Mouse (Mus musculus) embryonic fibroblast, embryonic 13.5 days (primary cell): ENCODE data around the gene Frs2.

Source experiments
- CTCF ChIP-seq: IDR thresholded peaks from 2 replicates; pipeline ENCODE4 v1.5.1; 2011; ENCODE audit warnings: mild to moderate bottlenecking, control low read depth, low read length, moderate library complexity, borderline replicate concordance; ENCODE audit not compliant: insufficient read depth
- POLR2A ChIP-seq: IDR thresholded peaks from 2 replicates; pipeline ENCODE4 v1.6.1; 2011; ENCODE audit warnings: low read depth, mild to moderate bottlenecking, control low read depth, low read length, moderate library complexity

GRCm38 (mm10) chr10:117144071-117144470, 4.3 kb downstream of the Frs2 start:
- TF ChIP-seq CTCF (no peak), POLR2A (no peak)
